In genomic region chr6:8209047-8209865, GRCm38 (mm10) we compare ENCODE assay signal across 8 mouse cellular contexts. TPM values are rescaled to one million over a fixed set of nuclear protein-coding genes. Genes with fewer than 3 reads are reported as not detected.
DNase-seq lines count a peak whose midpoint lies in the region; ATAC-seq lines count a peak whose summit lies in the region.

Gene Mios (plus strand): TSS chr6:8209222.

- WGBS in hindbrain, embryonic 11.5 days = under 1% methylated on average over 63 of the region's 90 CpGs

- H3K4me3 ChIP-seq in hindbrain, embryonic 11.5 days (ENCODE audit: low read depth, low read length) = peak within 1 kb of the TSS; percentile 74

- no peaks in the 10 kb centered on the region for H3K27me3 ChIP-seq in hindbrain, embryonic 11.5 days (ENCODE audit: control insufficient read depth, insufficient read depth, low read length)

- peak within 1 kb of the TSS; percentile 86 for H3K27ac ChIP-seq in hindbrain, embryonic 11.5 days (ENCODE audit: low read depth, low read length)

- peak within 1 kb of the TSS; percentile 85 for H3K9ac ChIP-seq in hindbrain, embryonic 11.5 days (ENCODE audit: low read depth, low read length)

- peak; percentile 95 for ATAC-seq in frontal cortex, adult (ENCODE audit: low TSS enrichment)
- peak; percentile 98 for ATAC-seq in hindbrain, embryonic 11.5 days (ENCODE audit: low FRiP score)

- H3K9me3 ChIP-seq in hindbrain, embryonic 11.5 days (ENCODE audit: control insufficient read depth, low read length) = no peaks in the 10 kb centered on the region

- H3K4me2 ChIP-seq in hindbrain, embryonic 11.5 days (replicated peaks; ENCODE audit: low read depth, low read length) = peak within 1 kb of the TSS; percentile 41

- no peaks in the 10 kb centered on the region for H3K4me1 ChIP-seq in hindbrain, embryonic 11.5 days (replicated peaks; ENCODE audit: control insufficient read depth, insufficient read depth, low read length)

- H3K36me3 ChIP-seq in hindbrain, embryonic 11.5 days (ENCODE audit: control insufficient read depth, insufficient read depth, low read length) = no peaks in the 10 kb centered on the region

- DNase-seq in MEL-GATA-1-ER (ENCODE audit: extremely low read depth, low read depth) = peak; percentile 66
- peak; percentile 89 for DNase-seq in cerebellum, adult 8-10 months
- DNase-seq in hindbrain, embryonic 11.5 days (ENCODE audit: low spot score) = peak; percentile 95
- DNase-seq in layer of hippocampus, postnatal 10 days (ENCODE audit: low spot score in 2 of 2) = peak; percentile 82 to 89
- peak; percentile 91 for DNase-seq in lung, postnatal 10 days
- peak; percentile 89 for DNase-seq in ovary, postnatal 36 days (ENCODE audit: low spot score)
- peak; percentile 88 for DNase-seq in thymus, postnatal 25 days

RNA-seq across cellular contexts. Expression of gene Mios, which starts in this region (rescaled TPM):
- 26.2 and 30.0 TPM in 2 replicates for polyA plus RNA-seq in hindbrain, embryonic 11.5 days (2014; fragmentation: Nextera tagmentation; extraction: Ambion mirVana)
- 10 to 100 TPM; 27.1 to 29.2 TPM for total RNA-seq in layer of hippocampus, postnatal 10 days (2021)

Comparison
In these comparisons a context has a peak if more than half of its experiments do, and no peak if none do; other contexts are left out.
1. Peak in every context shown above with its lines: DNase-seq, ATAC-seq, H3K4me3 ChIP-seq and H3K27ac ChIP-seq.